Mouse (Mus musculus) heart, postnatal 10 days (tissue): ENCODE measurements at regions not wholly inside any gene's neighbourhood (a gene's known extent, or its start where the extent isn't known, plus 50 kb on each side); places are given as distances from the start of the nearest gene placed in this dataset.

Source experiments
- DNase-seq, 2 experiments: peaks; one replicate each; pipeline ENCODE4 v3.0.0; 2021
- intact Hi-C: fragments of 180-260 bp; cut with DNase I; formaldehyde crosslinking; loops from one replicate; pipeline ENCODE4 v1.15.1; 2025

DNA sequence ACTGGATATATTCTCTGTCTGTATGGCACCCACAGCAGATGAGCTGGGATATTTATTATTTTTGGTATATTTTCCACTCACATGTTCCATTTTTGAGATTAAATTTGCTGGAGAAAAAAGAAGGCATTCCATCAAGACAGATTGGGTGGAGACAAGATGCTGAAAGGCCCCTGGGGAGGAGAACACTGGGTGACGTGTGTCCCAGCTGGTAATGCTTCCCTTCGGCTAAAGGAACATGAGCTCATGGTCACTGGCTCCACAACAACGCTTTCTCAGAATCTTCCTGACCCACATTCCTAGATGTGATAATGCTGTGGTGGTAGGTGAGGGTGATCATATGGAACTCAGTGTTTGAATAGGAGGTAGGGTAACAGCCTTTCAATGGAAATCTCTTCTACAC, 266.4 kb upstream of the Id2 start:
- DNase-seq = peak; percentile 52
- intact Hi-C loops = loop anchor here (5.0 kb wide), 1 partner anchor 271 kb away; no protein-coding TSS in a partner anchor

GRCm38 (mm10) chr12:25362771-25363170, 265.8 kb upstream of the Id2 start:
- intact Hi-C loops = loop anchor here (5.0 kb wide), 1 partner anchor 270 kb away; no protein-coding TSS in a partner anchor
- no peak for DNase-seq

GRCm38 (mm10) chr12:25360726-25361125, 263.8 kb upstream of the Id2 start:
- DNase-seq = no peak
- intact Hi-C loops = loop anchor here (5.0 kb wide), 1 partner anchor 268 kb away; no protein-coding TSS in a partner anchor

DNA sequence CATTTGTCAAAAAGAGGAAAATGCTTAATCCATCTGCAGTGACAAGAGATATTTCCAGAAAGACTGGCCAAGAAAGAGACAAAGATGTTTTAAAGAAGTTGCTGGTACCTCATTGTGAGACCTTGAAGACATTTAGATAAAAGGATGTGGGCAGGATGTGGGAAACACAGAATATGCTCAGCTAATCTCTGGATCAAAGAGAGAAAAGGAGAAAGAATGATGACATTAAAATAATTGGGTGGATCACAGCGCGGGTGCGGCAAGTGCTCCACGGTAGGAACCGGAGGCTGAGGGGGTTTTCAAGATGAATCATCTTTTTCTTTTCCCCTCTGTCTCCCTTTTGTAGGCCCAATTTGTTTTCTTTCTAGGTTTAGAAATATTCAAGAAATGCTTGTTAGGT, 263.0 kb upstream of the Id2 start:
- intact Hi-C loops = loop anchor here (5.0 kb wide), 1 partner anchor 268 kb away; no protein-coding TSS in a partner anchor
- DNase-seq = no peak

GRCm38 (mm10) chr12:25358846-25359525, 262.0 kb upstream of the Id2 start:
- intact Hi-C loops = no loop called here

DNA sequence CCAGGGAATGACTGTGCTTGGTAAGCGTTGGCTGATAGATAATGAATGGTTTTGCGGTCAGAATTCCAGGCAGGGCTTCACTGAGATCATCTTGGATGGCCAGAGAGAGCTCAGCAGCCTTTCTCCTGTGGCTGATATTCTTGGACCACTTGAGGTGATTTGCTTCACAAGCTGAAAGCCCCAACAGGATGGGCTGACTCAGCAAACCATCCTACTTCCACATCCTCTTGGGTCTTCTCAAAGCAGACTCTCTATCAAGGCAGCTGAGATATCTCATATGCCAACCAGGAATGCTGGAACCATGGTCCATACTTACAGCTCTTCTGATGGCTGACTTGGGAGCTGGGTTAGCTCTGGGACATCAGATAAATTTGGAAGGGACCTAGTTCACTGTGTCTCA, 259.8 kb upstream of the Id2 start:
- DNase-seq = no peak
- intact Hi-C loops = no loop called here

More at GRCm38 (mm10) chr12:25358846-25359525, 262.0 kb upstream of the Id2 start:
- no peak for DNase-seq

DNA sequence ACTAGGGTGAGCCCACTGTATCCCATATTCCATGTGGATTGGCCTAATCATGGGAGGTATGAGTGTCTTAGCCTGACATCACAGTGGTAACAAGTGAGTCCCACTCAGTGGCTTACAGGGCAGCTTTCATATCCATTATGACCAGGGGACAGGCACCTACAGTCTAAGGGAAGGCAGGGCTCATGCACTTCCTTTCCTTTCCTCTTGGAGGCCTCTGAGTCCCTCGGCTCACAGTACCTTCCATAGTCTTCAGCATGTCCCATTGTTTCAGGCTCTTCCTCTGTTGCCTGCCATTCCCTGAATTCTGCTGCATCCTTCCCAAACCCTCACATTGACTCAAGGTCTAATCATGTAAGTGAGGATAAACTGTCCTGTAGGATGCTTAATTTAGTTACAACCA, 258.3 kb upstream of the Id2 start:
- no peak for DNase-seq
- intact Hi-C loops = no loop called here

DNA sequence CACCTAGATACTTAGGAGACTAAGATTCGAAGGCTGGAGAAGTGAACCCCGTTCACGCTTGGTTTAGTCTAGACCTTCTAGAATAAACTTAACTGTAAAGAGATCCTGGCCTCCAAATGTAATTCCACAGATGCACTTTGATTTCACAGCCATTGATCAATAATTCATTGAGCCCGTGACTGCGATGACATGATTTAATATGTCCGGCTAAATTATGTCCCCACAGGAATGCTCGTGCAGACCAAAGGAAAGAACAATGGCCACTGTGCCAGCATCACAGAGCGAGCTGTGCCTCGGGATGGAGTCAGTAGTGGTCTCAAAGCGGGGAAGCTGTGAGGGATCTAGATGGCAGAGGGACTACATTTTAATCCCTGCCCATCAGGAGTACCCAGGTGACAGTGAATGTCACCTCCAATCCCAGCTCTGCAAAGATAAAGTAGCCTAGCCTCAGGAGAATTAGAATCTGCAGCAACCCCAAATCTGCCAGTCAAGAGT, 256.5 kb upstream of the Id2 start:
- DNase-seq = no peak
- intact Hi-C loops = no loop called here

- no peak for DNase-seq
- intact Hi-C loops = no loop called here
Observed at GRCm38 (mm10) chr12:25352160-25352559, 255.2 kb upstream of the Id2 start.

- intact Hi-C loops = no loop called here
- DNase-seq = no peak
Observed at GRCm38 (mm10) chr12:25344354-25344753, 247.4 kb upstream of the Id2 start.

DNA sequence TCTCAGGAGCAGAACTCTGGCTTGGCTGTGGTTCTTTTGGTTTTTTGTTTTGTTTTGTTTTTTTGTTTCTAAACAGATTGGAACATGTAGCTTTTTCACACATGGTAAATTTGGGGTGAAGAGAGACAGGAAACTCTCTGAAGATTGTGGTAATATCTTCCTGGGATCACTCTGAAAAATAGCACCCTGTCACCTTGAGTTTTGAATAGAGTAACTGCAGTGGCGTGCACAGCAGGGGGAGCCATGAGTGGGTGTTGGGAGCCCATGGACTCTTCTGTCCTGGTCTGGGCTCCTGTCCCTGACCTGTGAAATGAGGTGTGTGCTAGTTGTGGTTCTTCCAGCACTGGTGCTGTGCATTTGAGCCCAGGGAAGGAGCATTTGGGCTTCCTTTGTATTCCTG, 241.8 kb upstream of the Id2 start:
- DNase-seq = no peak
- intact Hi-C loops = no loop called here

DNA sequence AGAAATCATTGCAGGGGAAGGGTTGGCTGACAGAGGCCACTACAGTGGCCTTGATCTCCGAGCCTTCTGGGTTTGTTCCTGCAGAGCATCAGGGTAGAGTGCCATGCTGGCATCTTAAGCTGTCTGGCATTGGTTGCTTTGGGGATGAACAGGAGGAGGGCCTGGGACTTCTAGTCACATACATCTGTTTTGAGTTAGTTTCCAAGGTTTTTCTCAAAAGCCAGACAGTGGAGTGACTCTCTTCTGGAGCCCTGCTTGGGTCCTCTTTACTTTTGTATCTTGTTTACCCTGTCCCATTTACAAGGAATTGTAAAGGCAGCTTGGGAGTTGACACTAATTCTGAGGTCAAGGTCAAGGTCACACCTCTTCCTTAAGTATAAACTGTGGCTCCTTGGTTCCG, 239.0 kb upstream of the Id2 start:
- DNase-seq = no peak
- intact Hi-C loops = no loop called here

DNA sequence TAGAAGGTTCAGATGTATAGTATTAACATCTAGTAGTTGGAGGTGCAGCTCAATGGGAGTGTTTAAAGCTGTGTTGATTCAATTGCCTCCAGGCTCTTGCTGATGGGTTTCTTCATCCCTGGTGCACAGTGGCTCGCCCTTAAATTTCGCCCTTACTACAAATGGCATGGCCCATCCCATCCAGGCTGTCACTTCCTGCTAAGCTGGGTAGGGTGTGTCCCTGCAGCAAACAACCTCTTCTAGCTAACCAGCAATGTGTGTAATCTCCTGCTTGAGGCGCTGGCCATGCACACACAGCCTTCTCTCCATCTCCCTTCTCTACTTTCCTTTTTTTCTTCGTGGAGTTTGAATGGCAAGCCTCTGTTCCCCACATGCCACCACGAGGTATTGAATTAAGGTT, 238.1 kb upstream of the Id2 start:
- intact Hi-C loops = no loop called here
- DNase-seq = no peak

- DNase-seq = no peak
- intact Hi-C loops = no loop called here
Observed at GRCm38 (mm10) chr12:25332384-25333035, 235.6 kb upstream of the Id2 start.

DNA sequence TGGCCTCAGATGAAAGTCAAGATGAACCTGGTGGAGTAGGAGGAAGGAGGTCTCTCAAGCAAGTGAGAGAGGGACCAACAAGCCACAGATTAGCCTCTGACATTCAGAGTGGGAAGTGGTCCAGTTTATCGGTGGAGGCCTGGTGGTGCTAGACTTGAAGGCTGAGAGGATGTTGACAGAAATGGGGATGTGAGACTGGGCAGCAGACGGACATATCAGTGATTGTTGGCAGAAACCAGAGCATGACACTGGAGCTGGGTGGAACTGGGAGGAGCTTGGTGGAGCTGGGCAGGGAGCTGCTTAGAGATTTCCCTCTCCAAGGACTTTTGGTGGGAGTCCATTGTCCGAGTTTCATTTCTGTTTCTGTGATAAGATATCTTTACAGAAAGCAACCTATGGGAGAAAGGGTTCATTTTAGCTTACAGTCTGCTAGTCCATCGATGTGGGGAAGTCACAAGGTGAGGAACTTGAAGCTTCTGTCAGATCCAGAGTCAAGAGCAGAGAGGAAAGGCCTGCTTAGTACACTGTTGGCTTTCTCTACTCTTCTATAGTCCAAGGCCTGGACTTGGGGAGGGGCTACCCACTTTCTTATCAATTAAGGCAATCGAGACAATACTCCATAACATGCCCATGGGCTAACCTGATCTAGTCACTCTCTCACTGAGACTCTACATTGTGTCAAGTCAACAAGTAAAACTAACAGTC, 233.2 kb upstream of the Id2 start:
- peak; percentile 62 to 74 for DNase-seq
- intact Hi-C loops = no loop called here

GRCm38 (mm10) chr12:25325901-25326300, 229.0 kb upstream of the Id2 start:
- no peak for DNase-seq
- intact Hi-C loops = no loop called here

- intact Hi-C loops = no loop called here
- no peak for DNase-seq
Observed at GRCm38 (mm10) chr12:25323171-25323570, 226.2 kb upstream of the Id2 start.

DNA sequence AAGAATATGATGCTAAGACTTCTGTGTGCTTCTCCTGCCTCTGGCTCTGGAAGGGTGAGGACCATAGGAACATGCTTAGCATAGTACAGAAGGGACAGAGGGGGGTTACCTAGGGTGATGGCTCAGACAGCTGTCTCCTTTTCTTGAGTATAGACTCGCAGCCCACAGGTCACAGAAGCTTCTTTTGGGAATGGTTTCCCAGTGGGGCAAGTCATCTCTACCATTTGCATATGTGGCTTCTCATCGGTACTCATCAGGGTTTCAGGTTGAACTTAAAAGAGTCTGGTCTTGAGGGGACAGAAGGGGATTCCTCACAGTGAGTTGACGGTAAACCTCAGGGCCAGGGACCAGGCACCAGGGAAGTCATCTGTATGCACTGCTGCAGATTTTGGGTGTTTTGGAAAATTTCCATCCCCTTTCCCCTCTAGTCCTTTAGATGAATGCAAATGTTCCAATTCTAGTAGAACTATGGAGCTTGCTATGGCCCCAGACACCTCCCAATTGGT, 223.4 kb upstream of the Id2 start:
- intact Hi-C loops = no loop called here
- no peak for DNase-seq

DNA sequence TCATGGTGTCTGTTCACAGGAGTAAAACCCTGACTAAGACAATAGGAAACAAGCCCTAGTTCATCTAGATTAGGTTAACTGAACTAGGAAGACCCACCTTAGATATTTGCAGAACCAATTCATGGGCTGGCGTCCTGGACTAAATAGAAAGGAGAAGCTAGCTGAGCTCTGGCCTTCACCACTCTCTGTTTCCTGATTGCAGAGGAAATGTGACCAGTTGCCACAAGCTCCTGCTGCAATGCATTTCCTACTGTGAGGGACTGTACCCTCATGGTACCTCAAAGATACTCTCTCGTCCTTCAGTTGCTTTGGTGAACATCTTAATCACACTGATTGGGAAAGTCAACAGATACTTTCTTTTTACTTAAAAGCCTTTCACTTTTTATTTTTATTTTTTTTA, 222.9 kb upstream of the Id2 start:
- intact Hi-C loops = no loop called here
- no peak for DNase-seq

DNA sequence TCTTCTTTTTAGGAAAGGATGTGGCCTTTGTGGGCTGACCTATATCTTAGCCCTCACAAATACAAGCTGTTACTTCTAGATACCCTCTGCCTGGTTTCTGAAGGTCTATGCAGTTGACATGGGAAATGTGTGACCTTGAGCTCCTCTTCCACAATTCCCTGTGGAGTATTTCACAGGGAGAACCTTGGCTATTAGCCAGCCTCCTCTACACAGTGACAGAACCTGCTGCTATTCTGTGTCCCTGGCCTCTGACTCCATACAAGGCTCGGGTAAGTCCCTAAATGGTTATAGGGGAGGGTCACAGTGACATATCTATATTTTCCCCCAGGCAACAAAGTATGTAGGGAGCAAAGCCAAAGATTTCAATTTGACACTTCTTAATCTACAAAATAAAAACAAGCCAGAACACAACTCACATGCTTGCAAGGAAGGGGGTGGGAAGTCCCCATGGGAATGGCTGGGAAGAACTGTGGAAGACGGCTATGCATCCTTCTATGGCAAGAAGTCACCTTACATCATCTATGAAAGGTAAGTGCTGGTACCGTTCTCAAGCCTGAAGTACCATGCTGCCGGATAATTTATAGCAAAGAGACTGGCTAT, 221.2 kb upstream of the Id2 start:
- DNase-seq = peak; percentile 39 to 40

GRCm38 (mm10) chr12:25315969-25316368, 219.0 kb upstream of the Id2 start:
- no peak for DNase-seq
- intact Hi-C loops = no loop called here

More for the DNA sequence above, 221.2 kb upstream of the Id2 start:
- intact Hi-C loops = no loop called here
